Mouse (Mus musculus): Measurements from ENCODE around the gene Tnnc1. TPM values are rescaled to one million over a fixed set of nuclear protein-coding genes. Genes with fewer than 3 reads are reported as not detected.

The Tnnc1 gene
- polyA plus RNA-seq, 1 experiment from 2014 or later, result 63.0 TPM

GRCm38 (mm10) chr14:31166827-31167226 is 41.3 kb upstream of the Tnnc1 start:
- WGBS, result 66% methylated on average over 9 of the region's 9 CpGs
- H3K4me1 ChIP-seq (ENCODE audit: control insufficient read depth, insufficient read depth, low read length), result no peaks in the 10 kb centered on the region
- peaks cover 13% of the 10 kb centered on the region for H3K36me3 ChIP-seq (ENCODE audit: control insufficient read depth, insufficient read depth, low read length)
- no peaks in the 10 kb centered on the region for H3K9me3 ChIP-seq (ENCODE audit: control insufficient read depth, low read length)
- no peak overlapping the region for H3K27ac ChIP-seq (ENCODE audit: low read depth, low read length)
- no peak overlapping the region for H3K4me3 ChIP-seq (ENCODE audit: low read depth, low read length)
- no peaks in the 10 kb centered on the region for H3K27me3 ChIP-seq (ENCODE audit: control insufficient read depth, insufficient read depth, low read length)
- H3K9ac ChIP-seq (ENCODE audit: low read length), result no peak overlapping the region
- no peak for ATAC-seq (ENCODE audit: insufficient read depth, low FRiP score, low TSS enrichment)
- no peak for DNase-seq (ENCODE audit: low spot score)
- no peak overlapping the region for H3K4me2 ChIP-seq (ENCODE audit: low read depth)

- ATAC-seq (ENCODE audit: insufficient read depth, low FRiP score, low TSS enrichment) (no peak), DNase-seq (ENCODE audit: low spot score) (no peak)
- Histone ChIP-seq H3K4me1 (ENCODE audit: control insufficient read depth, insufficient read depth, low read length) (no peaks in the 10 kb centered on the region), H3K9me3 (ENCODE audit: control insufficient read depth, low read length) (no peaks in the 10 kb centered on the region), H3K4me2 (ENCODE audit: low read depth) (no peak within 1 kb of the TSS), H3K9ac (ENCODE audit: low read length) (no peak within 1 kb of the TSS), H3K27me3 (ENCODE audit: control insufficient read depth, insufficient read depth, low read length) (no peaks in the 10 kb centered on the region), H3K36me3 (ENCODE audit: control insufficient read depth, insufficient read depth, low read length) (peaks cover 26% of the 10 kb centered on the region), H3K27ac (ENCODE audit: low read depth, low read length) (no peak within 1 kb of the TSS), H3K4me3 (ENCODE audit: low read depth, low read length) (no peak within 1 kb of the TSS)
- WGBS, result 63% methylated on average over 10 of the region's 10 CpGs
Observed at GRCm38 (mm10) chr14:31168425-31168824, 39.7 kb upstream of the Tnnc1 start, which contains the start of gene Stab1. Gene Stab1 (minus strand): TSS chr14:31168641.

GRCm38 (mm10) chr14:31169508-31169907 is 38.6 kb upstream of the Tnnc1 start:
- ATAC-seq (ENCODE audit: insufficient read depth, low FRiP score, low TSS enrichment) (no peak), DNase-seq (ENCODE audit: low spot score) (no peak)
- Histone ChIP-seq H3K36me3 (ENCODE audit: control insufficient read depth, insufficient read depth, low read length) (peaks cover 34% of the 10 kb centered on the region), H3K4me2 (ENCODE audit: low read depth) (no peak overlapping the region), H3K4me3 (ENCODE audit: low read depth, low read length) (no peak overlapping the region), H3K4me1 (ENCODE audit: control insufficient read depth, insufficient read depth, low read length) (no peaks in the 10 kb centered on the region), H3K9me3 (ENCODE audit: control insufficient read depth, low read length) (no peaks in the 10 kb centered on the region), H3K27ac (ENCODE audit: low read depth, low read length) (no peak overlapping the region), H3K9ac (ENCODE audit: low read length) (no peak overlapping the region), H3K27me3 (ENCODE audit: control insufficient read depth, insufficient read depth, low read length) (no peaks in the 10 kb centered on the region)
- 84% methylated on average over 6 of the region's 6 CpGs for WGBS

- Histone ChIP-seq H3K4me3 (ENCODE audit: low read depth, low read length) (no peak overlapping the region), H3K36me3 (ENCODE audit: control insufficient read depth, insufficient read depth, low read length) (peaks cover 44% of the 10 kb centered on the region), H3K9ac (ENCODE audit: low read length) (no peak overlapping the region), H3K9me3 (ENCODE audit: control insufficient read depth, low read length) (no peaks in the 10 kb centered on the region), H3K27me3 (ENCODE audit: control insufficient read depth, insufficient read depth, low read length) (no peaks in the 10 kb centered on the region), H3K27ac (ENCODE audit: low read depth, low read length) (no peak overlapping the region), H3K4me1 (ENCODE audit: control insufficient read depth, insufficient read depth, low read length) (no peaks in the 10 kb centered on the region), H3K4me2 (ENCODE audit: low read depth) (no peak overlapping the region)
- WGBS, result 86% methylated on average over 13 of the region's 13 CpGs
- ATAC-seq (ENCODE audit: insufficient read depth, low FRiP score, low TSS enrichment), result no peak
- no peak for DNase-seq (ENCODE audit: low spot score)
Observed at GRCm38 (mm10) chr14:31170963-31171362, 37.1 kb upstream of the Tnnc1 start.

- DNase-seq (ENCODE audit: low spot score) (no peak), ATAC-seq (ENCODE audit: insufficient read depth, low FRiP score, low TSS enrichment) (no peak)
- Histone ChIP-seq H3K9ac (ENCODE audit: low read length) (no peak overlapping the region), H3K27me3 (ENCODE audit: control insufficient read depth, insufficient read depth, low read length) (no peaks in the 10 kb centered on the region), H3K27ac (ENCODE audit: low read depth, low read length) (no peak overlapping the region), H3K36me3 (ENCODE audit: control insufficient read depth, insufficient read depth, low read length) (peaks cover 48% of the 10 kb centered on the region), H3K4me2 (ENCODE audit: low read depth) (no peak overlapping the region), H3K9me3 (ENCODE audit: control insufficient read depth, low read length) (no peaks in the 10 kb centered on the region), H3K4me3 (ENCODE audit: low read depth, low read length) (no peak overlapping the region), H3K4me1 (ENCODE audit: control insufficient read depth, insufficient read depth, low read length) (no peaks in the 10 kb centered on the region)
- 86% methylated on average over 11 of the region's 11 CpGs for WGBS
Observed at GRCm38 (mm10) chr14:31171386-31171785, 36.7 kb upstream of the Tnnc1 start.

GRCm38 (mm10) chr14:31171821-31172220 is 36.3 kb upstream of the Tnnc1 start:
- Histone ChIP-seq H3K27ac (ENCODE audit: low read depth, low read length) (no peak overlapping the region), H3K4me2 (ENCODE audit: low read depth) (no peak overlapping the region), H3K27me3 (ENCODE audit: control insufficient read depth, insufficient read depth, low read length) (no peaks in the 10 kb centered on the region), H3K36me3 (ENCODE audit: control insufficient read depth, insufficient read depth, low read length) (peaks cover 53% of the 10 kb centered on the region), H3K4me1 (ENCODE audit: control insufficient read depth, insufficient read depth, low read length) (no peaks in the 10 kb centered on the region), H3K9ac (ENCODE audit: low read length) (no peak overlapping the region), H3K4me3 (ENCODE audit: low read depth, low read length) (no peak overlapping the region), H3K9me3 (ENCODE audit: control insufficient read depth, low read length) (no peaks in the 10 kb centered on the region)
- DNase-seq (ENCODE audit: low spot score) (no peak), ATAC-seq (ENCODE audit: insufficient read depth, low FRiP score, low TSS enrichment) (no peak)
- WGBS, result 96% methylated on average over 15 of the region's 15 CpGs

- peaks cover 64% of the 10 kb centered on the region for H3K36me3 ChIP-seq (ENCODE audit: control insufficient read depth, insufficient read depth, low read length)
- WGBS, result 91% methylated on average over 18 of the region's 18 CpGs
- no peak for ATAC-seq (ENCODE audit: insufficient read depth, low FRiP score, low TSS enrichment)
Observed at GRCm38 (mm10) chr14:31172781-31173455, 35.2 kb upstream of the Tnnc1 start.

GRCm38 (mm10) chr14:31173537-31173936 is 34.6 kb upstream of the Tnnc1 start:
- ATAC-seq (ENCODE audit: insufficient read depth, low FRiP score, low TSS enrichment) (no peak), DNase-seq (ENCODE audit: low spot score) (no peak)
- Histone ChIP-seq H3K27ac (ENCODE audit: low read depth, low read length) (no peak overlapping the region), H3K9ac (ENCODE audit: low read length) (no peak overlapping the region), H3K4me1 (ENCODE audit: control insufficient read depth, insufficient read depth, low read length) (no peaks in the 10 kb centered on the region), H3K36me3 (ENCODE audit: control insufficient read depth, insufficient read depth, low read length) (peaks cover 64% of the 10 kb centered on the region), H3K4me2 (ENCODE audit: low read depth) (no peak overlapping the region), H3K9me3 (ENCODE audit: control insufficient read depth, low read length) (no peaks in the 10 kb centered on the region), H3K4me3 (ENCODE audit: low read depth, low read length) (no peak overlapping the region), H3K27me3 (ENCODE audit: control insufficient read depth, insufficient read depth, low read length) (no peaks in the 10 kb centered on the region)
- 94% methylated on average over 7 of the region's 7 CpGs for WGBS

More at GRCm38 (mm10) chr14:31172781-31173455, 35.2 kb upstream of the Tnnc1 start:
- Histone ChIP-seq H3K27me3 (ENCODE audit: control insufficient read depth, insufficient read depth, low read length) (no peaks in the 10 kb centered on the region), H3K27ac (ENCODE audit: low read depth, low read length) (no peak overlapping the region), H3K4me2 (ENCODE audit: low read depth) (no peak overlapping the region), H3K9ac (ENCODE audit: low read length) (no peak overlapping the region), H3K4me1 (ENCODE audit: control insufficient read depth, insufficient read depth, low read length) (no peaks in the 10 kb centered on the region), H3K4me3 (ENCODE audit: low read depth, low read length) (no peak overlapping the region), H3K9me3 (ENCODE audit: control insufficient read depth, low read length) (no peaks in the 10 kb centered on the region)
- DNase-seq (ENCODE audit: low spot score), result no peak

GRCm38 (mm10) chr14:31177287-31177686 is 30.8 kb upstream of the Tnnc1 start:
- no peaks in the 10 kb centered on the region for H3K9me3 ChIP-seq (ENCODE audit: control insufficient read depth, low read length)
- H3K9ac ChIP-seq (ENCODE audit: low read length), result no peak overlapping the region
- DNase-seq (ENCODE audit: low spot score) (no peak), ATAC-seq (ENCODE audit: insufficient read depth, low FRiP score, low TSS enrichment) (no peak)
- H3K36me3 ChIP-seq (ENCODE audit: control insufficient read depth, insufficient read depth, low read length), result peaks cover 68% of the 10 kb centered on the region
- no peak overlapping the region for H3K4me3 ChIP-seq (ENCODE audit: low read depth, low read length)
- no peaks in the 10 kb centered on the region for H3K27me3 ChIP-seq (ENCODE audit: control insufficient read depth, insufficient read depth, low read length)
- no peak overlapping the region for H3K27ac ChIP-seq (ENCODE audit: low read depth, low read length)
- H3K4me1 ChIP-seq (ENCODE audit: control insufficient read depth, insufficient read depth, low read length), result no peaks in the 10 kb centered on the region
- 95% methylated on average over 16 of the region's 16 CpGs for WGBS
- H3K4me2 ChIP-seq (ENCODE audit: low read depth), result no peak overlapping the region

Measured in neural tube, embryonic 11.5 days (tissue).